Mouse (Mus musculus): ENCODE measurements at regions not wholly inside any gene's neighbourhood (a gene's known extent, or its start where the extent isn't known, plus 50 kb on each side); places are given as distances from the start of the nearest gene placed in this dataset.

DNA sequence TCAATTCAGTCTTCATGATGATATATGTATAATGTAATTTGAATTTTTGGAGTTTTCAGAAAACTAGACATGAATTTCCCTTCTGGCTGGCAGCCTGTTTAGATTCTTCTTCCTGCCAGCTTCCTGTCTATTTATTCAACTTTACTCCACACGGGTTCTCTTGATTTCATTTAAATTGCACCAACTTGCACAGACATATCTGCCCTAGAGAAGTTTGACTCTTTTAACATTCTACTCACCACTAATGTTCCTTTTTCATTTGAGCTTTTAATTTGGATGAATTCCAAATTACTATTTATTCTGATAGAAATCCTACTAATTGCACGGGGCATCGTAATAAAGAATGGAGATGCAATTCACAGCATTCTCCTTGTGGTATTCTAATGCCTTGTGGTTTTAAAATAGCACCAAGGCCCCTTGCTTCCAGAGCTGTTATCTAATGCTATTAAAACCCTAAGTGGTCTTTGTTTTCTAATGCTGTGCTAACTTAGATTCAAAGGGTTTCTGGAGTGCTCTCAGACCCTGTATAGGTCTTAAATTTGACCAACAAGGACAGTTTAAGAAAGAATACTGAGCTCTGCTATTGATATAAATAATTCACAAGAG lies 96.7 kb upstream of the Itga4 start:
- TF ChIP-seq CTCF (IDR thresholded peaks at IDR 0.05; ENCODE audit: low read depth) (no peak), EP300 (IDR thresholded peaks at IDR 0.05; ENCODE audit: low read depth) (no peak)

Measured in liver, embryonic 14.5 days (tissue).